Mouse (Mus musculus) liver, postnatal 0 days (tissue): Measurements from ENCODE around the gene Wfdc2.

ENCODE experiments used
- CTCF ChIP-seq: sonication (generic); IDR thresholded peaks from 2 replicates; pipeline ENCODE4 v1.5.1; 2016; ENCODE audit warnings: antibody characterized with exemption, low read depth
- EP300 ChIP-seq: IDR thresholded peaks from 2 replicates; pipeline ENCODE4 v1.6.1; 2016; ENCODE audit warnings: antibody characterized with exemption, low read depth, mild to moderate bottlenecking

GRCm38 (mm10) chr2:164603482-164603881, 41.3 kb downstream of the Wfdc2 start:
- TF ChIP-seq CTCF: peak; percentile 25; the same call in 1 of the 2 replicates
- TF ChIP-seq EP300: no peak
